Mouse (Mus musculus): ENCODE results near the gene B3gat1. TPM values are rescaled to one million over a fixed set of nuclear protein-coding genes. Genes with fewer than 3 reads are reported as not detected.
A peak's percentile ranks its signal among the peaks of the same experiment; 100 is the strongest.

B3gat1 gene
- polyA plus RNA-seq, 1 experiment from 2014 or later: 0.02 TPM

DNA sequence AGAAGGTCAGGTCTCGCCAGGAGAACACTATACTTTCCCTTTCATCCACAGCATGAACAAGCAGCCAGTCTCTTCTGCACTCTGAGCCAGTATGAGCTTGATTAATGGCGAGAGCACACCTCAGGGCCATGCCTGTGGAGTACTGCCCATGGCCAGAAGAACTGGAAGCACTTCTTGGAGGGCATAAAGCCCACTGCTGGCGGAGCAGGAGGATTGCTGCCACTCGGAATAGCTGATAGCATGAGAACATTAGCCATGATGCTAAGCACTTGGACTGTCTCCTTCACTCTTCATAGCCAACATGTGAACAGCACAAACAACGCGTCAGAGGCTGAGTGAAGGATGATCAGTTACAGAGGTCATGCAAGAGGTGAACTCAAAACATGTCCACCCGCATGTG lies 44.9 kb downstream of the B3gat1 start:
- H3K27ac ChIP-seq (replicated peaks): no peak overlapping the region
- no peak for ATAC-seq (ENCODE audit: low FRiP score, low TSS enrichment)
- H3K4me1 ChIP-seq (replicated peaks; ENCODE audit: control insufficient read depth, insufficient read depth): no peaks in the 10 kb centered on the region
- no peaks in the 10 kb centered on the region for H3K36me3 ChIP-seq (ENCODE audit: control insufficient read depth, insufficient read depth, low read length)
- no peak overlapping the region for H3K9ac ChIP-seq (ENCODE audit: low read length)
- H3K27me3 ChIP-seq (ENCODE audit: control insufficient read depth, insufficient read depth, low read length): no peaks in the 10 kb centered on the region
- no peaks in the 10 kb centered on the region for H3K9me3 ChIP-seq (ENCODE audit: control insufficient read depth, low read length)
- DNase-seq (ENCODE audit: low spot score): no peak
- H3K4me3 ChIP-seq (ENCODE audit: low read depth, low read length): no peak overlapping the region
- no peak overlapping the region for H3K4me2 ChIP-seq (replicated peaks; ENCODE audit: low read depth)
- TF ChIP-seq CTCF (IDR thresholded peaks at IDR 0.05; ENCODE audit: low read depth) (no peak), EP300 (optimal IDR thresholded peaks at IDR 0.05) (no peak)
- WGBS: 78% methylated on average over 7 of the region's 7 CpGs

DNA sequence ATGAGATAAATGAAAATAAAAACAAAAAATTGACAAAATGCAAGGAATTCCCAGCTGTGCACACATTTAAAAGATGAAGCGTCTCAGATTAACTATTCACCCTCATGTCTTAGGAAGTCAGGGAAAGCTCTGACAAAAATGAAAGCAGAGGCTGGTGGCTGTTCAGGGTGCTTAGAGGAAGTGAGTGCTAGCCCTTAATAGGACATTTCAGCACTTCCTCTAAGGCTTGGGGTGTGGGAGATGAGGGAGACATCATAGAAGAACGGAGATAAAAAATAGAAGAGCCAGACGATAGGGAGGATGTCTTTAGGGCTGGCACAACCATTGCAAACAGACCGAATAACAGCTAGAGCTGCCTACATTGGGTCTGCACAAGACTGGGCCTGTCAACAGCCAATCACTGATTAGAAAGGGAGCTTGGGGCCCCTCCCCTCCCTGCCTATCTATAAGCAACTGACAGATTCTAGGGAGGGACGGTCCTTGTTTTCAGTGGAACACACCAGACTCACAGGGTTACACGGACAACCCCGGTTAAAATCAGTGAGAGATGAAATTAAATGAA lies 50.0 kb downstream of the B3gat1 start:
- Histone ChIP-seq H3K36me3 (ENCODE audit: control insufficient read depth, insufficient read depth, low read length) (no peaks in the 10 kb centered on the region), H3K9ac (ENCODE audit: low read length) (no peak overlapping the region), H3K4me3 (ENCODE audit: low read depth, low read length) (no peak overlapping the region), H3K9me3 (ENCODE audit: control insufficient read depth, low read length) (no peaks in the 10 kb centered on the region), H3K27ac (replicated peaks) (no peak overlapping the region), H3K27me3 (ENCODE audit: control insufficient read depth, insufficient read depth, low read length) (no peaks in the 10 kb centered on the region), H3K4me2 (replicated peaks; ENCODE audit: low read depth) (no peak overlapping the region), H3K4me1 (replicated peaks; ENCODE audit: control insufficient read depth, insufficient read depth) (no peaks in the 10 kb centered on the region)
- TF ChIP-seq EP300 (optimal IDR thresholded peaks at IDR 0.05): no peak
- no peak for TF ChIP-seq CTCF (IDR thresholded peaks at IDR 0.05; ENCODE audit: low read depth)
- no peak for ATAC-seq (ENCODE audit: low FRiP score, low TSS enrichment)
- 39% methylated on average over 7 of the region's 7 CpGs for WGBS
- no peak for DNase-seq (ENCODE audit: low spot score)

DNA sequence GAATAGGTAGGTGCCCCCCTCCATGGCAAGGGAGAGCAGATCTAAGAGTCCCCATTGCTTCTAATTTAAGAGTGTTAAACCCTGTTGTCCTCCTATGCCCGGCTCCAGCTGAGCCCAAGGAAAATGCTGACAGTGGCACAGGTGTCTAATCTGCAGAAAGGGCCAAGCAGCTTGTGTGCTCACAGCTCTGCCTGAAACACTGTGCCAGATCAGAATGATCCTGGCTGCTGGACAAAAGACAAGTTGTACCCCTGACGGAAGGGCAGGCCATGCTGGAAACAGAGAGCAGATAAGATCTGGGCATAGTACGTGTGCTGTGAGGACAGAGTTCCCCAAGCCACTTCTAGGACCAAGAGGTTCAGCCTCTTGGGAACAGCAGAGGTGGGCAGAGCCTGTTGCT lies 59.3 kb downstream of the B3gat1 start:
- ATAC-seq (ENCODE audit: low FRiP score, low TSS enrichment): no peak
- H3K36me3 ChIP-seq (ENCODE audit: control insufficient read depth, insufficient read depth, low read length): no peaks in the 10 kb centered on the region
- no peaks in the 10 kb centered on the region for H3K4me1 ChIP-seq (replicated peaks; ENCODE audit: control insufficient read depth, insufficient read depth)
- no peak overlapping the region for H3K9ac ChIP-seq (ENCODE audit: low read length)
- no peak overlapping the region for H3K4me2 ChIP-seq (replicated peaks; ENCODE audit: low read depth)
- H3K4me3 ChIP-seq (ENCODE audit: low read depth, low read length): no peak overlapping the region
- TF ChIP-seq CTCF (IDR thresholded peaks at IDR 0.05; ENCODE audit: low read depth) (no peak), EP300 (optimal IDR thresholded peaks at IDR 0.05) (no peak)
- WGBS: 59% methylated on average over 3 of the region's 3 CpGs
- DNase-seq (ENCODE audit: low spot score): no peak
- H3K27me3 ChIP-seq (ENCODE audit: control insufficient read depth, insufficient read depth, low read length): no peaks in the 10 kb centered on the region
- H3K9me3 ChIP-seq (ENCODE audit: control insufficient read depth, low read length): no peaks in the 10 kb centered on the region
- H3K27ac ChIP-seq (replicated peaks): no peak overlapping the region

DNA sequence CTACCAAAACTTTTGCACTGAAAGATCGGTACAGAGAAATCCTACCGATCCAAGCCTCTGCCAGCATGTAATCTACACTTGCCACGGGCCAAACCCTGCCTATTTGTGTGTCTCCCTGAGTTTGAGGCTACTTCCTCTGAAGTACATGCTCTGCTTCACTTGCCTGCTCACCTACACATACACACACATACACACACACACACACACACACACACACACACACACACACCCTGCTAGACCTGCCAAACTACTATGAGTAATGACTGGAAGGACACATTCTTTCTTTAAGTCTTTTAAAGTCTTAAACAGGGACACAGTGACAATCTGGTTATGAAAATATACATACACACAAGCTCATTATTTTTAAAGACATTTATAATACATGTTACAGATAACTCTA lies 64.7 kb downstream of the B3gat1 start:
- Histone ChIP-seq H3K4me1 (replicated peaks; ENCODE audit: control insufficient read depth, insufficient read depth) (no peaks in the 10 kb centered on the region), H3K9ac (ENCODE audit: low read length) (no peak overlapping the region), H3K27ac (replicated peaks) (no peak overlapping the region), H3K4me2 (replicated peaks; ENCODE audit: low read depth) (no peak overlapping the region), H3K27me3 (ENCODE audit: control insufficient read depth, insufficient read depth, low read length) (no peaks in the 10 kb centered on the region), H3K9me3 (ENCODE audit: control insufficient read depth, low read length) (no peaks in the 10 kb centered on the region), H3K4me3 (ENCODE audit: low read depth, low read length) (no peak overlapping the region), H3K36me3 (ENCODE audit: control insufficient read depth, insufficient read depth, low read length) (no peaks in the 10 kb centered on the region)
- 75% methylated on average over 3 of the region's 3 CpGs for WGBS
- DNase-seq (ENCODE audit: low spot score) (peak; percentile 41), ATAC-seq (ENCODE audit: low FRiP score, low TSS enrichment) (peak; percentile 51; the same call in 1 of the 2 replicates)
- TF ChIP-seq EP300 (optimal IDR thresholded peaks at IDR 0.05) (no peak), CTCF (IDR thresholded peaks at IDR 0.05; ENCODE audit: low read depth) (no peak)

GRCm38 (mm10) chr9:26798731-26799130 lies 65.2 kb downstream of the B3gat1 start:
- no peak for DNase-seq (ENCODE audit: low spot score)
- Histone ChIP-seq H3K36me3 (ENCODE audit: control insufficient read depth, insufficient read depth, low read length) (no peaks in the 10 kb centered on the region), H3K9ac (ENCODE audit: low read length) (no peak overlapping the region), H3K4me2 (replicated peaks; ENCODE audit: low read depth) (no peak overlapping the region), H3K4me3 (ENCODE audit: low read depth, low read length) (no peak overlapping the region), H3K9me3 (ENCODE audit: control insufficient read depth, low read length) (no peaks in the 10 kb centered on the region), H3K27me3 (ENCODE audit: control insufficient read depth, insufficient read depth, low read length) (no peaks in the 10 kb centered on the region), H3K4me1 (replicated peaks; ENCODE audit: control insufficient read depth, insufficient read depth) (no peaks in the 10 kb centered on the region), H3K27ac (replicated peaks) (no peak overlapping the region)
- TF ChIP-seq EP300 (optimal IDR thresholded peaks at IDR 0.05) (no peak), CTCF (IDR thresholded peaks at IDR 0.05; ENCODE audit: low read depth) (no peak)
- WGBS: 68% methylated on average over 1 of the region's 1 CpGs
- no peak for ATAC-seq (ENCODE audit: low FRiP score, low TSS enrichment)

DNA sequence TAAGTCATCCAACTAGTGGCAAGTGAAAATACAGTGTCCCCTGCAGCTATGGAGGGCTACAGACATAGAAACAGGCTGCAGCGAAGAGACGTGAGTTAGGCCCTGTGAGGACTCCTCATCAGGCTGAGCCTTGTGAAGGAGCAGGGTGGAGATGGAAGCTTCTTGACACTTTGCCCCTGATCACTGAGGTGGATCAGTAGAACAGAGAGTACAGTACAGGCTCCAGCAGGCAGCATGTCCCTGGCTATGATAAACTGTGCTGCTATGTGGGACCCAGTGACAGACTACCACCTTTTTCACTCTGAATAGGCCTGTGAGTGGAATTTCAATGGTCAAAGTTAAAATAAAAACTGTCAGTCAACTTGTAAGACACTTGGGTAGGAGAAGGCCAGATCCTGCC lies 66.8 kb downstream of the B3gat1 start:
- no peaks in the 10 kb centered on the region for H3K4me1 ChIP-seq (replicated peaks; ENCODE audit: control insufficient read depth, insufficient read depth)
- H3K27me3 ChIP-seq (ENCODE audit: control insufficient read depth, insufficient read depth, low read length): no peaks in the 10 kb centered on the region
- DNase-seq (ENCODE audit: low spot score) (no peak), ATAC-seq (ENCODE audit: low FRiP score, low TSS enrichment) (no peak)
- H3K4me2 ChIP-seq (replicated peaks; ENCODE audit: low read depth): no peak overlapping the region
- no peaks in the 10 kb centered on the region for H3K9me3 ChIP-seq (ENCODE audit: control insufficient read depth, low read length)
- H3K9ac ChIP-seq (ENCODE audit: low read length): no peak overlapping the region
- H3K27ac ChIP-seq (replicated peaks): no peak overlapping the region
- whole genome bisulfite sequencing: 95% methylated on average over 2 of the region's 2 CpGs
- H3K36me3 ChIP-seq (ENCODE audit: control insufficient read depth, insufficient read depth, low read length): no peaks in the 10 kb centered on the region
- TF ChIP-seq CTCF (IDR thresholded peaks at IDR 0.05; ENCODE audit: low read depth) (no peak), EP300 (optimal IDR thresholded peaks at IDR 0.05) (no peak)
- no peak overlapping the region for H3K4me3 ChIP-seq (ENCODE audit: low read depth, low read length)
